Mouse (Mus musculus): Measurements from ENCODE around the gene Per1.

Per1 gene

DNA sequence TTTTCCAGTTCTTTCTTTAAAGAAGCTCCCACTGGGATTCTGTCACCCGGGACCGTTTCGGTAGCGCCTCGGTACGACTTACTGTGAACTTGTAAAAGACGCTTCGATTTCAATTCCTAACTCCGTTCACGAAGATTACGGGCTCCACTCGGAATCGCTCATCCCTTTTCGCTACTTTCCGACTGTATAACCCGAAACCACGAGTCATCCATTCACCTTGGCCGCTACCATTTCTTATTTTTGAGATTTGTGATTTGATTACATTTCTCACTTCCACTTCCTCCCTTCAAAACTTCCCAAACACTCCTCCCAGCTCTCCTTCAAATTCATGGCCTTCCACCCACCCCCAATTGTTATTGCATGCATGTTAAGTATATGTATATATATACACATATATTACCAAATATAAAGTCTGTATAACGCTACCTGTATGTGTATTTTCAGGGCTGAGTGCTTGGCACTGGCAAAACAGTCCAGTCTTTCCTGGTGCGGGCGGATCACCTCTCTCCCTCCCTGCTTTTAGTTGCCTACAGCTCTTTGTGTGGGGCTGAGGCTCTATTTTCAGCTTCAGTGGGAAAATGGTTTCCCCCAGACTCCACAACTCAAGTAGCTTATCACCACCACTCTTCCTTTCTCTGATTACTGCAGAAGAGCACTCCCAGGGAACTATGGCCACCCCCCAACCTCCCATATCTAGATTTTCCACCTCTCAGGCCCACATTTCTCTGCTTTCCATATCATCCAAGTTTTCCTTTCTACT is 16.2 kb downstream of the Per1 start:
- in situ Hi-C loops (cut with MboI; ENCODE audit: low sequenced_read_pairs), result no loop called here

DNA sequence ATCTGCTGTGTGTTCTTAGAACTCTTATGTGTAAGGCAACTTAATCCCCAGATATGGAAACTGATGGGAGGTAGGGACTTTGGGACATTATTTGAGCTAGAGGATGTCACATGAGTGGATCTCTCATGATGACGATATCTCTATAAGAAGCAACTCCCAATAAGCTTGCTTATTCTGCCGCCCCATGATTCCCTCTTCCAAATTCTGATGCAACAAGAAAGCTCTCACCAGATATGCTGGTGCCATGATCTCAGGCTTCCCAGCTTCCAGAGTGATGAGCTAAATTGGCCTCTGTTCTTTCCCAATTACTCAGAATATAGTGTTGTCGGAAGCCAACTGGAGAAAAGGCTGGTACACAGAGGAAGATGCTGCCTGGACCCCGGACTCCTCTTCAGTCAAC is 16.8 kb downstream of the Per1 start:
- in situ Hi-C loops (cut with MboI; ENCODE audit: low sequenced_read_pairs), result no loop called here

DNA sequence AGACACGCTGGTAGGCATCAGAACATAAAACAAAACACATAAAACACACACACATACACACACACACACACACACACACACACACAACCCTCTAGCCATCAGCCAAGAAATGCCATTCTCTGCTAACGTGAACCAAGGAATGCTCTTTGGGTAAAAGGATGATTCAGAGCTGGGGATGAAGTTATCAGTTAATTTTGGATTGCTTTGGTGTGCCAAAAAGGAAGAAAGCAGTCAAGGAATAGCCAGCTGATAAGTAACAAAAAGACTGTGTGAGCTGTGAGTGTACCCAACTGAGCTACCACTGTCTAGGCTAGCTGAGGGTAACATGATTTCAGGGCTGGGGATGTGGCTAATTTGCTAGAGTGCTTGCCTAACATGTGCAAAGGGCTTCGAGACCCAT is 19.0 kb downstream of the Per1 start:
- in situ Hi-C loops (cut with MboI; ENCODE audit: low sequenced_read_pairs), result no loop called here

DNA sequence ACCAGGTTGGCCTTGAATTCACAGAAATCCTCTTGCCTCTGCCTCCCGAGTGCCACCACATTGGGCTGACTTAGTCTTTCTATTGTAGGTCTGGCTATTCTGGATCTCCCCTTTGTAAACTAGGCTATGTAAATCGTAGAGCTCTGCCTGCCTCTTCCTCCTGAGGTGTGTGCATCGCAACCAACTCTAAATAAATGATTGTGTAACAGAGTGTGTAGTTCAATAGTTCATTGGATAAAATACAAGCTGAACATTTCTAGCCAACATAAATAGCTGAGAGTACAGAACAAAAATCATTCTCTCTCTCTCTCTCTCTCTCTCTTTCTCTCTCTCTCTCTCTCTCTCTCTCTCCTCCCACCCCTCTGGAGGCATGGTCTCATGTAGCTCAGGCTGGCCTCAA is 19.6 kb downstream of the Per1 start:
- in situ Hi-C loops (cut with MboI; ENCODE audit: low sequenced_read_pairs), result no loop called here

DNA sequence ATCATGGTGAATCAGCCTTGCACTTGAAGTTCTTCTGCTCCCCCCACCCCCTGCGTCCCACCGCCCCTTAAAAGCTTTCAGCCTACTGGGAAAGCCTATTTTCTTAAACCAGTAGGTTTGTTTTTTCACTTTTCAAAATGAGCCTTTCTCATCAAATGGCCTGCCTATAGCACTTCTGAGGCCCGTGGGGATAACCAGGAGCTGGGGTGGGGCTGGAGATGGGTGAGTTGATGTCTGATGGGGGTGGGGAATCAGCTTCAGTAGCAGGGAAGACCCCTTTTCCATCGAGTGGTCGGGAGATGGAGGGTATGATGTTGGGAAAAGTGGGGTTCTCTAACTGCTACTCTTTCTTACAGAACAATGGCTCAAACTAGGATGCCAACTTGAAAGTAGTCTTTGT is 21.8 kb downstream of the Per1 start:
- in situ Hi-C loops (cut with MboI; ENCODE audit: low sequenced_read_pairs), result no loop called here

DNA sequence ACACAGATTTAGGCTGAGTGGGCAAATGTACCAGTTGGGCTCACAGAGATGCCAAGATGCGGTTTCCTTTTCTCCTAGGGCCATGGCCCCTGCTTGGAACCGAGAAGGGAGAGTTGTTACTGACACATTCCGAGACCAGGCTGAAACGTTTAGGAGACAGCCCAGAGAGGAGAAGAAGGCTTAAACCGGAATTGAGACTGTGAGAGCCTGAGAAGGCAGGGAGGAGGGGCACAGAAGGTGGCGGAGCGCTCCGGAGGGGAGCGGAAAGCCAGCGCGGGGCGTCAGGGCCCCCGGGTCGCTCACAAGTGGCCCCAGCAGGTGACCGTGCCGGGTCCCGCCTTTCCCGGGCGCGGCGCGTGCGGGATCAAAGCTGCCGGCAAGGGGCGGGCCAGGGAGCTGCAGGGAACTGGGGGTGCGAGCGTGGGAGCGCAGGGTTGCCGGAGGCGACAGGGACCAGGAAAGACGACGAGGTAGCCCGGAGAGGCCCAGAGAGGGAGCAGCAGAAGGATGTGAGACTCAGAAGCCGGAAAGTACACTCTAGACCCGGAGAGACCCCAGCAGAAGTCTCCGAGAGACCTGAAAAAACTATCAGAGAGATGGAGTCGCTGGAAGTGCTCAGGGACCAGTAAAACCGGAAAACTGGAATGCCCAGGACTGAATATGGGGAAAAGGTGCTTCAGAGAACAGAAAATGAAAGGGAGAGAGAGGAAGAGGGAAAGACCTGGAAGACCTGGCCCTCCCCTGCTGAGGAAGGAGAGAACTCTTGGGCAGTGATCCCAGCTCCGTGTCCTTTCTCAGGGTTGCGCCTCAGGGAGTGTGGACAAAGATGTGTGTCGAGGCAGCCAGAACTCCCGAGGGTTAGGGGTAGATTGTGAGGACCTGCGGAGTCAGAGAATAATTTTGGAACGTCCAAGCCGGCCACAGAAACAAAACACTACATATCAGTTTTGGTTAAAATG is 23.0 kb downstream of the Per1 start:
- in situ Hi-C loops (cut with MboI; ENCODE audit: low sequenced_read_pairs), result no loop called here

DNA sequence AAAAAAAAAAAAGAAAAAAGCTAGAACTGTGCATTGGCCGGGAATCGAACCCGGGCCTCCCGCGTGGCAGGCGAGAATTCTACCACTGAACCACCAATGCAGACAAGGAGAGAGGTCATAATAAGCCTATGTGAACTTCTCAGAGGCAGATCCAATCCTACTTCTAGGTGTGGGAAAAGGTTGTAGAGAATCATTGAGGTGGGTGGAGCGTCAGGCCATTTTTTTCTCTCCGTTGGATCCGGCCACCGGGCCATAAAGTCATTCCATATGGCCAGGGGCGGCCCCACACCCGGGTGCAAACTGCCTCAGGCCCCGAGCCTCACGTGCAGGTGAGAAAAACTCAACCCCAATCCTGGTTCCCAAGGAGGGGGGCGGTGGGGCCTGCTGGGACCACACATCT is 23.7 kb downstream of the Per1 start:
- in situ Hi-C loops (cut with MboI; ENCODE audit: low sequenced_read_pairs), result no loop called here

DNA sequence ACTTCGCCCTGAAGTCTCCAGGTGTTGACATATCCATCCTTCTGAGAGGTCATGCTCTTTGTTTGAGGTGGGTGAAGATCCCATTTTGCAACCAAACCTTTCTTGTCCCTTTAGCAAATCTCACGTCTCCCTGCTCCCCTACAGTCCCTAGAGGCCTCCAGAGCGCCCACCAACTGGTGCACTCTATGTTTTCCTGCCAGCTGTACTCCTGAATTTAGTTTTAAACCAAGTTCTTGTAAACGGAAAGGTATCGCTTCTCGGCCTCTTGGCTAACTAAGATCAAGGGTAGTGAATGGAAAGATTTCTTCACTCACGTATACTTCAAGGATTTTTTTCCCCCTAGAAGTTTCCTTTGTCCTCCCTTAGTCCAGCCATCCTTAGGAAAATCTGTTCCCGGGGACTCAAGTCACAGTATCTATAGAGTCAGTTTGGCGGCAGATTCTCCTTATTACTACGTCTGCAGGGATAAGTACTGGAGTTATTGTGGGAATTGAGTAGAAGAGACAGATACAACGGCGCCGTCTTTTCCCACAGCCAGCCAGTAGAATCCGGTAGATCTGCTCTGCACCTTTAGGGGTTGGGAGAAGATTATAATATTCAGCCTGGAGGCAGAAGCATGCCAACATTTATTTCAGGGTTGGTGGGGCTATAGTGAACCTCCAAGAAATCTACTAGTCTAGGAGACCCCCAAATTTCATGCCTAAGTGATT is 24.6 kb downstream of the Per1 start:
- in situ Hi-C loops (cut with MboI; ENCODE audit: low sequenced_read_pairs), result no loop called here

DNA sequence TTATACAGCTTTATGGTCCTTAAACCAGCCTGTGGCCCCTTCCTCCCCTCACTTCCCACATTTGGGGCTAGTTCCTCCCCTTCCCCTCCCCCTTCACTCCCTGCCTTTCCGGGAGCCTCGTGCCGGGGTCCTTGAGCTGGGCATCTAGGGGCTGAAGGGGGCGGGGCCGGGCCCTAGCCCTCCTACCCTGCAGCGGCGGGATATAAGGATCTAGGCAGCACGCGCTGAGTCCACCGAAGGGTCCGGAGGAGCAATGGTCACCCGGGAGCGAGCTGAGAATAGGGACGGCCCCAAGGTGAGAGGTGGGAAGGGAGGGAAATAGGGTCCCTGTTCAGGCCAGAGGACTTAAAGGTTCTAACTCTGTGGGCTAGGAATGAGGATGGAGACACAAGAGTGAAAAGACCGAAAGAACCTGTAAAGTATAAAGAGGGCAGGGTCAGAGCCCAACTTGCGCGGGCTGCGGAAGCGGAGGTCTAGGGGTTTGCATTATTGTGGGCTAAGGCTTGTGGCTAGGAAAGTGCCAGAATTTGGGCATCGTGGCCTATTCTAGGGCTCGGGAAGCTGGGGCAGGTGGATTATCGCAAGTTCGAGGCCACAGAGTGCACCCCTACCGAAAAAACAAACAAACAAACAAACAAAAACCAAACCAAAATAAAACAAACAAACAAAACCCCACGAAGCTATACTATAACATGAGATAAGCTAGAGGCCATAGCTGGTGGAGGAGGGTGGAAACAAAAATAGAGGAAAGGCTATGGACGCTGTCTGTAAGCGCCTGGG is 25.4 kb downstream of the Per1 start, which contains the start of gene Hes7:
Gene Hes7, plus strand, starts transcription at position 184 of the 780 bp plus-strand sequence.
- in situ Hi-C loops (cut with MboI; ENCODE audit: low sequenced_read_pairs), result no loop called here

DNA sequence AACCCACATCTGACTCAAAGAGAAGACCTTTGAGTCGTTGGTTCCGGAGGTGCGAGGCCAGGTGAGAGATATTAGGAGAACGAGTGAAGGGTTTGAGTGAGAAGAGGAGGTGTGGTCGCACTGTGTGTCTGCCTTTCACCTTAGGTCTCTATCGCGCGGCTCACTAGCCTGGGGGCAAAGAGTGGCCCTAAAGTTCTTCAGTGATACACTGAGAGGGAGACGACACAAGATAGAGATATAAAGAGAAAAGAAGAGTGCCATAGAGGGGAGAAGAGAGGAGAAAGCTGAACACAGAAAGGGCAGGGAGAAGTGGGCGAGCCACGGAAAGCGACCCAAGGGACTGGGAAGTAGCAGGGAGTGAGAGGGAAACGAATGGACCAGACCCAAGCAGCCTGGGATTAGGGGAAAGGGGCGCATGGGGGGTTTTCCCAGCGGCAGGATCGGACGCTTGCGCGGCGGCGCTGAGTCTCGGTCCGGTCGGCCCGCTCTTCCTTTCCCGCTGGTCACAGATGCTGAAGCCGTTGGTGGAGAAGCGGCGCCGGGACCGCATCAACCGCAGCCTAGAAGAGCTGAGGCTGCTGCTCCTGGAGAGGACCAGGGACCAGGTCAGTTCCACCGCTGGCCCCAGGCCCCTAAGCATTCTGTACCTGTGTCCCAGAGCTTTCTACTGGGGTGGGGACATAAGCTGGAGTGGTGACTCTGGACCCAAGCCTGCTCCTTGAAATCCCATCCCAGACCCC is 26.2 kb downstream of the Per1 start:
- in situ Hi-C loops (cut with MboI; ENCODE audit: low sequenced_read_pairs), result no loop called here

DNA sequence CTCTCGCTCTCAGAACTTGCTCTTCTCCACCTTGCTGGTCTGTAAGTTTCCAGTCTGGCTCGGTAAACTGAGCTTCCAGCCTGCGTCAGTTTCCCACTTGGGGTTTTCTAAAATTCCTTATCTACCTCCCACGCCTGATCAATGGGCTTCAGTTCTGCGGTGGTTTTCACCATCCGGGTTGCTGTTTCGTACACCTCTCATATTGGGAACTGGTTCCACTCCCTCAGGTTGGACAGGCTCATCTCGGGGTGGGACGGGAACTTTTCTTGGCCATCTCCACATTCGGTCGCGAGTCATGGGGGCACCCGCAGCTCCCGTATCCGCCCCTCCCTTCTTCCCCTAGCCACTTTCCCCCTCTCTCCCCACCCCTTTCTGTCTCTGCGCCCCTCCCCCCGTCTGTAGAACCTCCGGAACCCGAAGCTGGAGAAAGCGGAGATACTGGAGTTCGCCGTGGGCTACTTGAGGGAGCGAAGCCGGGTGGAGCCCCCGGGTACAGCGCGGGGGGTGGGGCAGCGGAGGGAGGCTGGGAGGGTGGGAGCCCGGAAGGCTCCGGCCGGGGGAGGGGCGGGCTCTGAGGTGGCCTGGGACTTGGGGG is 26.8 kb downstream of the Per1 start:
- in situ Hi-C loops (cut with MboI; ENCODE audit: low sequenced_read_pairs), result no loop called here

DNA sequence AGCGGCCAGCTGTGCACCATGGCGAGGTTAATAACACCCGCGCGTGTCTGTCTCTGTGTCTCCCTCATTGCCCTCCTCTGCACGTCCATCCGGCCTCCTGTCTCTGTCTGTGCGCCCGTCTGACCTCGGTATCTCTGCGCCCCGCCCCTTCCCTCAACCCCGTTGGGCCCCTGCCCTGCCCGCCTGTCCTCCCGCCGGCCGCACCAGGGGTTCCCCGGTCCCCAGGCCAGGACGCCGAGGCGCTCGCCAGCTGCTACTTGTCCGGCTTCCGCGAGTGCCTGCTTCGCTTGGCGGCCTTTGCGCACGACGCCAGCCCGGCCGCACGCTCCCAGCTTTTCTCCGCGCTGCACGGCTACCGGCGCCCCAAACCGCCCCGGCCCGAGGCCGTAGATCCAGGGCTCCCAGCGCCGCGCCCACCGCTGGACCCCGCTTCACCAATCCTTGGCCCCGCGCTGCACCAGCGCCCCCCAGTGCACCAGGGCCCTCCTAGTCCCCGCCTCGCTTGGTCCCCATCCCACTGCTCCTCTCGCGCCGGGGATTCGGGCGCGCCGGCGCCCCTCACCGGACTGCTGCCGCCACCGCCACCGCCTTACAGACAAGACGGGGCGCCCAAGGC is 27.4 kb downstream of the Per1 start, which contains the start of gene 9130213A22Rik:
Gene 9130213A22Rik, minus strand, starts transcription at position 254 of the 616 bp plus-strand sequence.
- in situ Hi-C loops (cut with MboI; ENCODE audit: low sequenced_read_pairs), result no loop called here

DNA sequence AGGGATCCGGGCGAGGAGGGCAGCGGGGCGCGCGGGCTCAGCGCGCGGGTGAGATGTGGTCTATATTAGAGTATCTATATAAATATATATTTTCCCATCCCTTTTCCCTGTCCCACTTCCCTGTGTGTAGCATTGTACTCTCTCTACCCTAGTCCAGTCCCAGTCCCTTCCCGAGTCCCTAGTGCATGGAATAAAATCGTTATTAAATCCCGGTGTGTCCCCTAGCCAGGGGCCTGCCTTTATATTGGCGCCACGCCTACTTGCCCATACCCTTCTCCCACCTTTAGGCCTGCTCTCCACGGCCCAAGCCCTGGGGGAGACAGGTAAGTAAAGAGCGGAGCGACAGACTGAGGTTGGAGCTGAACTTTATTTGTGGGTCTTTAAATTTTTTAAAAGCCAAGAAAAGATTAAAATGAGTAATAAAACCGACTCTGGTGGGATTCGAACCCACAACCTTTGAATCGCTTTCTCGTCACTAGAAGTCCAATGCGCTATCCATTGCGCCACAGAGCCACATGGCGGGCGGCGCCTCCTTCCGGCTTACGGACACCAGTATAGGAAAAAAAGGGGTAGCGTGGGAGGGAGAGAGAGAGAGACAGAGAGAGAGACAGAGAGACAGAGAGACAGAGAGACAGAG is 28.2 kb downstream of the Per1 start:
- in situ Hi-C loops (cut with MboI; ENCODE audit: low sequenced_read_pairs), result no loop called here

DNA sequence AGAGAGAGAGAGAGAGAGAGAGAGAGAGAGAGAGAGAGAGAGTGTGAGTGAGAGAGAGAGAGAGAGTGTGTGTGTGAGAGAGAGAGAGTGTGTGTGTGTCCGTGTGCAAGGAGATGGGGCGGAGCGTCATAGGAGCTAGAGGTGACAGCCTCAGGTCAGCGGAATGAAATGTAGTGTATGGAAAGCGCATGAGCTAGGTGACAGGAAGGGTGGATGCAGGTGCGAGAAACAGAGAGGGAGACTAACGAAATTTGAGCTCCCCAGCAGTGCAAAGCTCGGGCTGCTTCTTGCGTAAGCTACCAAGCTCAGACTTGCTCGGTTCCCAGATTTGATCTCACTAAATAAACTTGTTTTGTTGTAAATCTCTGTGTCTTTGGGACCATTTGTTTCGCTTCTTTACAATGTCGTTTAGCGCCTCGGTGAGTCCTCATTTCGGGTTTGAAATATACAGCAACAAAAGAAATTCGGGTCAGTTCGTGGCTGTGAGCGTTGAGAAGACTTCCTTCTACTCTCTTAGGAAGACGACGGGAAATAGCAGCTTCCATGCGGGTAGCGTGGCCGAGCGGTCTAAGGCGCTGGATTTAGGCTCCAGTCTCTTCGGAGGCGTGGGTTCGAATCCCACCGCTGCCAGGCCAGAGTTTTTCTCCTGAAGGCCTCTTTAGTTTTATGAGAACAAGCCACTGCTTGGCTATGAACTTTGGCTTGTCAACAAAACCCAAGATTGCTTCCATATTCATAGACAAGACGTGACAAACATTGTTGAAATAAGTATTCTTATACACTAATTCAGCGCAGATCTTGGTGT is 28.9 kb downstream of the Per1 start:
- in situ Hi-C loops (cut with MboI; ENCODE audit: low sequenced_read_pairs), result no loop called here

DNA sequence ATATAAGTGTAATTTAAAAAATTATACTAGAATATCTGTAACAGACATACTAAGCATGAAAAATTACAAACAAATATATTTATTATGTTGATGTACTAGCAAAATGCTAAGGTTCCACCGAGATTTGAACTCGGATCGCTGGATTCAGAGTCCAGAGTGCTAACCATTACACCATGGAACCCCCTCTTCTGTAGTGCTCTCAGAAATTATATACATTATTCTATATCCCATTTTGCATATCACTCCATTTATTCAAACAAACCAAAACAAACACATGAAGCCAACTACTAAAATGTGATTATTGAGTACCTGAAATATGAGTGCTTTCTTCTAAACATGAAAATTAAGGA is 29.5 kb downstream of the Per1 start:
- in situ Hi-C loops (cut with MboI; ENCODE audit: low sequenced_read_pairs), result no loop called here

DNA sequence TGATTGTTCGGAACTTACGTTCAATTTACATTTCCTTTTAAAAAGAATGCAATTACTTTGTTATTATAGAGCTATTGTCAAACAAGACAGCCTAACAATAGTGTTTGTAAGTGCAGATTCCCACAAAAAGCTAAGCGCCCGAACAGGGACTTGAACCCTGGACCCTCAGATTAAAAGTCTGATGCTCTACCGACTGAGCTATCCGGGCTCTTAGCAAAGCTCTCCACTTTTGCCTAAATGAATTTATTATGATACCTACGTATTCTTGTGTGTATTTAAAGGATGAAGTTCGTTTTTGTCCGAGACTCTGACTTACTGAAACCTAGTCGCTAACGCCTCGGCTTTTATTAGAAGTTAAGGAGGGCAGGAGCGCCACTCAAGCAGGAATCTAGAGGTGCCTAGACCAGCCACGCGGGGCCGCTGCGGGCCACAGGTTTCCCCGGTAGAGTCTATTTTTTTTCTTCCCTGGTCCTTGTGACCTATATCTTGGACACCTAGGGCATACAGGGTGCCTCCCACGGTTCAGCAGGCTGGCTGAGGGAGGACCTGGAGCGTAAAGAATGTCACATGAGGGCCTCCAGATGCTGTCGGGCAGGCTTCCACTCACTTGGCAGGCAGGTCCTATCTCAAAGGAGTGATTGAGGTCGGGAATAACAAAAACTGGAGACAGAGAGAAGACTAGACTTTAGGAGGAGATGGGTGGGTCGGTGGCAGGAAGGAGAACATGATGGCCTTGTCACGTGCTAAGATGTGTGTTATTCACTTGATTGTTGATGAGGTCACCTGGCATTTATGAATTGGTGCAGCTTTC is 30.2 kb downstream of the Per1 start:
- in situ Hi-C loops (cut with MboI; ENCODE audit: low sequenced_read_pairs), result no loop called here

DNA sequence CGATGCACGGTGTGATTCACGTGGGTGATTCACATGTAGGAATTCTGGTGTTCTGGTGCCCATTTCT is 30.7 kb downstream of the Per1 start, which contains the start of gene Aloxe3:
Gene Aloxe3, plus strand, starts transcription at position 45 of the 67 bp plus-strand sequence.
- in situ Hi-C loops (cut with MboI; ENCODE audit: low sequenced_read_pairs), result no loop called here

Data from CH12F3 (cell line).